Mouse (Mus musculus) liver, postnatal 0 days (tissue): Measurements from ENCODE around the gene Entpd8. TPM values are rescaled to one million over a fixed set of nuclear protein-coding genes. Genes with fewer than 3 reads are reported as not detected.

ENCODE experiments used
- ATAC-seq: fragments of 200-750 bp; cut with Nextera tagmentation; 2 replicates; pipeline ENCODE4 v1.8.0; 2017; ENCODE audit warnings: mild to moderate bottlenecking, moderate library complexity
- DNase-seq: peaks from one replicate; pipeline ENCODE4 v3.0.0-alpha.2; 2016
- H3K27ac ChIP-seq: fragments of 300-500 bp; sonication (generic); 2 replicates; pipeline ENCODE4 v1.5.1; 2014; ENCODE audit warnings: antibody characterized with exemption, moderate library complexity, mild to moderate bottlenecking, low read depth
- H3K27me3 ChIP-seq: fragments of 300-500 bp; sonication (generic); 2 replicates; pipeline ENCODE4 v1.6.1; 2014; ENCODE audit warnings: low read length, control low read depth, mixed read lengths; ENCODE audit not compliant: insufficient read depth
- H3K36me3 ChIP-seq: fragments of 300-500 bp; sonication (generic); replicated peaks from 2 replicates; pipeline ENCODE4 v1.6.1; 2014; ENCODE audit warnings: mild to moderate bottlenecking, control low read depth, low read length, moderate library complexity, mixed read lengths; ENCODE audit not compliant: insufficient read depth
- H3K4me1 ChIP-seq: fragments of 300-500 bp; sonication (generic); 2 replicates; pipeline ENCODE4 v1.6.1; 2014; ENCODE audit warnings: antibody characterized with exemption, mild to moderate bottlenecking, control low read depth; ENCODE audit not compliant: insufficient read depth
- H3K4me2 ChIP-seq: fragments of 300-500 bp; sonication (generic); 2 replicates; pipeline ENCODE4 v1.6.1; 2014; ENCODE audit warnings: low read depth, mild to moderate bottlenecking, low read length, moderate library complexity, mixed read lengths
- H3K4me3 ChIP-seq: fragments of 300-500 bp; sonication (generic); 2 replicates; pipeline ENCODE4 v1.5.1; 2014; ENCODE audit warnings: low read depth, low read length
- H3K9ac ChIP-seq: fragments of 300-500 bp; sonication (generic); replicated peaks from 2 replicates; pipeline ENCODE4 v1.6.1; 2014; ENCODE audit warnings: mild to moderate bottlenecking, moderate library complexity
- H3K9me3 ChIP-seq: fragments of 300-500 bp; sonication (generic); 2 replicates; pipeline ENCODE4 v1.6.1; 2016; ENCODE audit warnings: mild to moderate bottlenecking, control low read depth, low read length, mixed read lengths
- CTCF ChIP-seq: sonication (generic); IDR thresholded peaks from 2 replicates; pipeline ENCODE4 v1.5.1; 2016; ENCODE audit warnings: antibody characterized with exemption, low read depth
- EP300 ChIP-seq: IDR thresholded peaks from 2 replicates; pipeline ENCODE4 v1.6.1; 2016; ENCODE audit warnings: antibody characterized with exemption, low read depth, mild to moderate bottlenecking
- WGBS: fragments of 180-500 bp; shearing (Covaris S2); extraction: QIAGEN DNeasy Blood & Tissue Kit; methylation state at CpG from one replicate; pipeline ENCODE4 v1.1.7; 2014; ENCODE audit not compliant: insufficient replicate concordance; 5-methylcytosine and 5-hydroxymethylcytosine counted together
- polyA plus RNA-seq: library from polyadenylated mRNA; unstranded; fragments of >200 nt; fragmentation: Nextera tagmentation; extraction: Ambion mirVana; gene quantifications from 2 replicates; pipeline ENCODE4 v1.2.1, GENCODE M21; 2015

Gene Entpd8
- polyA plus RNA-seq = 23.8 and 25.9 TPM in 2 replicates

DNA sequence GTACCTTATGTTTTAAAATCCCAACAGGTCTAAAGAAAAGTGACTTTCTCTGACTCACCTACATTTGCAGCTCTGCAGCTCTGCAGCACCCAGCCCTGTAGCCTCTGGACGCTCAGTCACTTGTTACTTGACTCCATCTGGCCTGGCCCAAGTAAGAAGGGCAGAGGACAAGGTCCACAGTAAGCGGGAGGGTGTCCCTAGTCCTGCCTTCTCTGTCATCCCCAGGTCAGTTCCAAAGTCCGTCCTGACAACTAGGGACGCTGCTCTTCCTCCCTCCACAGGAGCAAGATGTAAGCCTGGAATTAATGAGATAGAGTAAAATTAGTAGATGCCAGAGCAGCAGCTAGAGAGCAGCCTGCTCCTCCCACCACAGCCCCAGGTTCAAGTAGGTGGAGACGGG lies at the start of gene Entpd8:
TSS of gene Entpd8 (plus strand) at position 229 of the 400 bp plus-strand sequence.
- Histone ChIP-seq H3K4me3 (peak within 1 kb of the TSS; percentile 24), H3K27ac (peak within 1 kb of the TSS; percentile 72), H3K9me3 (no peaks in the 10 kb centered on the region), H3K4me2 (peak within 1 kb of the TSS; percentile 67), H3K36me3 (no peaks in the 10 kb centered on the region), H3K27me3 (no peaks in the 10 kb centered on the region), H3K4me1 (peaks cover 10% of the 10 kb centered on the region), H3K9ac (peak within 1 kb of the TSS; percentile 18)
- ATAC-seq (peak; percentile 73), DNase-seq (no peak)
- WGBS = 47% methylated on average over 5 of the region's 5 CpGs
- no peak for TF ChIP-seq EP300
- no peak for TF ChIP-seq CTCF

DNA sequence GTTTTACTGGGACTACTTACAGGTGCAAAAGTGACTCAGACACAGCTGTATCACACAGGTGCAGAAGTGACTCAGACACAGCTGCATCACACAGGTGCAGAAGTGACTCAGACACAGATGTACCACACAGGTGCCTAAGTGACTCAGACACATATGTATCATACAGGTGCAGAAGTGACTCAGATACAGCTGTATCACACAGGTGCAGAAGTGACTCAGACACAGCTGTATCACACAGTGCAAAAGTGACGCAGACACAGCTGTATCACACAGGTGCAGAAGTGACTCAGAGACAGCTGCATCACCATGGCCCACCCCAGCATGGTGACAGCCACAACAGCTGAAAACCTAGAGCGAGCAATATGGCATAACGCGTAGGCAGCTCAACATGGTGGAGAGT lies 45.1 kb upstream of the Entpd8 start:
- no peak for TF ChIP-seq CTCF
- TF ChIP-seq EP300 = no peak
- DNase-seq (no peak), ATAC-seq (no peak)
- Histone ChIP-seq H3K27me3 (no peaks in the 10 kb centered on the region), H3K4me1 (no peaks in the 10 kb centered on the region), H3K4me3 (no peak overlapping the region), H3K27ac (no peak overlapping the region), H3K9me3 (no peaks in the 10 kb centered on the region), H3K4me2 (no peak overlapping the region), H3K36me3 (peaks cover 32% of the 10 kb centered on the region), H3K9ac (no peak overlapping the region)
- 92% methylated on average over 4 of the region's 4 CpGs for WGBS

DNA sequence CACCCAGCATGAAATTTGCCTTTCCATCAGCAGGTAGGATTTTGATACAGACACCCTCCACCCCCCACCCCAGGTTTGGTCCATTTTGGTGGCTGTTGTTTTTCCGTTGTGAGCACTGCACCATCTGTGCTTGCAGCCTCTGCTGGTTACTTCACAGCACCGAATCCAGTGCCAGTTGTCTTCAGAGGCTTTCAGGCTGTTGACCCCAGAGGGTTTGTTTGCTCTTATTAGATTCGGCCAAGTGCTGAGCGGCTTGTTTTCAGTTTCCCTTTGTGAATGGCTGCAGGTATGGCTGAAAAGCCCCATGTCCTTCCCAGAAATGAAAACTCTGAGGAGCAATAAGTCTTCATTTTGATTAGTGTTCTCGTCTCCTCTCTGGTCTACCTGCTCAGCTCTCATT lies 40.0 kb upstream of the Entpd8 start:
- H3K4me1 ChIP-seq = no peaks in the 10 kb centered on the region
- 62% methylated on average over 5 of the region's 5 CpGs for WGBS
- TF ChIP-seq EP300 (no peak), CTCF (no peak)
- H3K9ac ChIP-seq = no peak overlapping the region
- H3K27me3 ChIP-seq = no peaks in the 10 kb centered on the region
- H3K4me3 ChIP-seq = no peak overlapping the region
- peaks cover 38% of the 10 kb centered on the region for H3K36me3 ChIP-seq
- no peak overlapping the region for H3K4me2 ChIP-seq
- H3K27ac ChIP-seq = no peak overlapping the region
- DNase-seq = no peak
- no peaks in the 10 kb centered on the region for H3K9me3 ChIP-seq
- ATAC-seq = peak; percentile 57

DNA sequence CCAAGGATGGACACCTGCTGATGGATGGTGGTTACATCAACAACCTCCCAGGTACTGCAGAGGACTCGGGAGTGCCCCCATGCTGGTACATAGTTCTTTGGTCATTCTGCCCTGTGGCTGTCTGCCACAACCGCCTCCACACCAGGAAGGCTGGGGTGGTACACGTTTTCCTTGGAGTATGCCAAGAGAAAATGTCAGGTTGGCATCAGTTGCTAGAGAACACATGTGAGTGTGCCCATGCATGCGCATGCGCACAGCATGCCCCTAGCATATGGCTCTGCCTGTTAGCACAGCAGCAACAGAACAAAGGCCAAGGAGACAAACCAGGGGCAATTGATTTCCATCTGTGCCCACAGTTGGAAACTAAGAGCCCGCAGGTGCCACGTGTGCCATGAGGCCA lies 29.2 kb upstream of the Entpd8 start:
- Histone ChIP-seq H3K4me2 (no peak overlapping the region), H3K27me3 (no peaks in the 10 kb centered on the region), H3K36me3 (peaks cover 25% of the 10 kb centered on the region; the same call in 1 of the 2 replicates), H3K4me3 (no peak overlapping the region), H3K4me1 (peaks cover 15% of the 10 kb centered on the region), H3K9me3 (no peaks in the 10 kb centered on the region), H3K27ac (peak overlapping the region; percentile 69), H3K9ac (no peak overlapping the region)
- no peak for ATAC-seq
- no peak for DNase-seq
- TF ChIP-seq EP300 = no peak
- TF ChIP-seq CTCF = no peak
- 87% methylated on average over 7 of the region's 7 CpGs for WGBS

DNA sequence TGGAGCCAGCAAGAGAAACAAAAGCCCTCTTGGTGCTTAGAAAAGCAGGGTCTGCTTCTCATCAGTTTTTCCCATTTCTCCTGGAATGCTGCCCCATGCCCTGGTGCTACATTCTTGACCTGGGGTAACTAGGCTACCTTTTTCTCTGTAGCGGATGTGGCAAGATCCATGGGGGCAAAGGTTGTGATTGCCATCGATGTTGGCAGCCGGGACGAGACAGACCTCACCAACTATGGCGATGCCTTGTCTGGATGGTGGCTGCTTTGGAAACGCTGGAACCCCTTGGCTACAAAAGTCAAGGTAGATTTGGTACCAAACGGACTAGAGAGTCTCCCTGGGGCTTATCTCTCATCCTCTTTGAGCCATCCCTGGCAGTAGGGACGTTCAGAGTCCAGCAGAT lies 28.7 kb upstream of the Entpd8 start:
- ATAC-seq = peak; percentile 68
- H3K4me3 ChIP-seq = no peak overlapping the region
- peak; percentile 70 for DNase-seq

DNA sequence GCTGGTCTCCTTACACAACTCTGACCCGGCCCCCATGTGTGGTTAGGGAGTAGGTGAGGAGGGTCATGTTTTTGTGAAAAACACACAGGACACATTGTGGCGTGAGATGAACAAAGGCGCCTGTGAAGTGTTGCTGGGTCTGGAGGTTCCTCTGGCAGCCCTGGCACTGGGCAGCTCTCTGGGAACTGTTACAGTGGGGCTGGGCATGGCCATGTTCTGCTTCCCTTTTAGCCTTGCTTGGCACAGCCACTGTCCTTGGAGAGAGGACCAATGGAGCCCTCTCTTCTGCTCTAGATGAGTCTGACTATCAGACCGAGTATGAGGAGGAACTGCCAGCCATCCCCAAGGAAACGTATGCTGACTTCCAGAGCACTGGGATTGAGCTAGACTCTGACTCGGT lies 27.0 kb upstream of the Entpd8 start:
- no peak overlapping the region for H3K4me3 ChIP-seq
- 85% methylated on average over 6 of the region's 6 CpGs for WGBS
- H3K27me3 ChIP-seq = no peaks in the 10 kb centered on the region
- ATAC-seq (no peak), DNase-seq (no peak)
- no peaks in the 10 kb centered on the region for H3K9me3 ChIP-seq
- H3K36me3 ChIP-seq = peaks cover 29% of the 10 kb centered on the region
- TF ChIP-seq EP300 = no peak
- TF ChIP-seq CTCF = no peak
- peaks cover 15% of the 10 kb centered on the region for H3K4me1 ChIP-seq
- no peak overlapping the region for H3K27ac ChIP-seq
- H3K9ac ChIP-seq = no peak overlapping the region
- no peak overlapping the region for H3K4me2 ChIP-seq

More for the DNA sequence above, 28.7 kb upstream of the Entpd8 start:
- Histone ChIP-seq H3K4me2 (peak overlapping the region; percentile 38; the same call in 1 of the 2 replicates), H3K36me3 (peaks cover 26% of the 10 kb centered on the region), H3K9me3 (no peaks in the 10 kb centered on the region), H3K9ac (no peak overlapping the region), H3K4me1 (peaks cover 15% of the 10 kb centered on the region), H3K27me3 (no peaks in the 10 kb centered on the region), H3K27ac (peak overlapping the region; percentile 69)
- WGBS = 62% methylated on average over 8 of the region's 8 CpGs
- TF ChIP-seq CTCF (no peak), EP300 (peak; percentile 32; the same call in 1 of the 2 replicates)
